Mouse (Mus musculus) midbrain, embryonic 13.5 days (tissue): ENCODE measurements around the gene Btbd19. TPM values are rescaled to one million over a fixed set of nuclear protein-coding genes. Genes with fewer than 3 reads are reported as not detected.

ENCODE experiments used
- ATAC-seq: fragments of 200-750 bp; cut with Nextera tagmentation; 2 replicates; pipeline ENCODE4 v1.8.0; 2017; ENCODE audit warnings: mild to moderate bottlenecking, moderate TSS enrichment, moderate library complexity
- H3K27ac ChIP-seq: fragments of 300-500 bp; sonication (generic); 2 replicates; pipeline ENCODE4 v1.5.1; 2015; ENCODE audit warnings: inconsistent platforms, mild to moderate bottlenecking, moderate library complexity
- H3K27me3 ChIP-seq: fragments of 300-500 bp; sonication (generic); 2 replicates; pipeline ENCODE4 v1.6.1; 2015; ENCODE audit warnings: mild to moderate bottlenecking, inconsistent platforms
- H3K36me3 ChIP-seq: fragments of 300-500 bp; sonication (generic); 2 replicates; pipeline ENCODE4 v1.6.1; 2015; ENCODE audit warnings: mild to moderate bottlenecking, inconsistent platforms
- H3K4me1 ChIP-seq: fragments of 300-500 bp; sonication (generic); replicated peaks from 2 replicates; pipeline ENCODE4 v1.6.1; 2015; ENCODE audit warnings: inconsistent platforms
- H3K4me2 ChIP-seq: fragments of 300-500 bp; sonication (generic); replicated peaks from 2 replicates; pipeline ENCODE4 v1.6.1; 2015; ENCODE audit warnings: moderate library complexity, mild to moderate bottlenecking, inconsistent platforms
- H3K4me3 ChIP-seq: fragments of 300-500 bp; sonication (generic); replicated peaks from 2 replicates; pipeline ENCODE4 v1.5.1; 2015; ENCODE audit warnings: mild to moderate bottlenecking, inconsistent platforms
- H3K9ac ChIP-seq: fragments of 300-500 bp; sonication (generic); replicated peaks from 2 replicates; pipeline ENCODE4 v1.6.1; 2015; ENCODE audit warnings: mild to moderate bottlenecking, inconsistent platforms
- H3K9me3 ChIP-seq: fragments of 300-500 bp; sonication (generic); 2 replicates; pipeline ENCODE4 v1.6.1; 2016; ENCODE audit warnings: mild to moderate bottlenecking, inconsistent platforms
- WGBS: fragments of 180-500 bp; shearing (Covaris S2); methylation state at CpG from one replicate; pipeline ENCODE4 v1.1.7; 2015; 5-methylcytosine and 5-hydroxymethylcytosine counted together
- polyA plus RNA-seq: library from polyadenylated mRNA; unstranded; fragments of >200 nt; fragmentation: Nextera tagmentation; extraction: Ambion mirVana; gene quantifications from 2 replicates; pipeline ENCODE4 v1.2.1, GENCODE M21; 2015

The Btbd19 gene
- polyA plus RNA-seq, 1 experiment from 2014 or later = 3.3 TPM

DNA sequence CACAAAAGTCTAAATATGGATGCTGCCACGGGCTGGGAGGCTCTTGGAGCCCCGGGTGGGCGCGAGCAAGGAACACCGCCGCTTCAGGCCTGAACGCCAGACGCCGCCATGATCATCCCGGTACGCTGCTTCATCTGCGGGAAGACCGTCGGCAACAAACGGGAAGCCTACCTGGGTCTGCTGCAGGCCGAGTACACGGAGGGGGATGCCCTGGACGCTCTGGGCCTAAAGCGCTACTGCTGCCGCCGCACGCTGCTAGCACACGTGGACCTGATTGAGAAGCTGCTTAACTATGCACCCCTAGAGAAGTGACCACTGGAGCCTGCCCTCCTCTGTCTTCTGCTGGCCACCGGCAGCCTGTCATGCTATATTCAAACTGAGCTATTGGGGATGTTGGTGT is 23.3 kb upstream of the Btbd19 start:
- H3K27ac ChIP-seq = no peak overlapping the region
- no peak overlapping the region for H3K4me2 ChIP-seq
- no peaks in the 10 kb centered on the region for H3K27me3 ChIP-seq
- H3K9ac ChIP-seq = no peak overlapping the region
- H3K4me1 ChIP-seq = peaks cover 13% of the 10 kb centered on the region
- peaks cover 53% of the 10 kb centered on the region for H3K36me3 ChIP-seq
- H3K4me3 ChIP-seq = no peak overlapping the region
- H3K9me3 ChIP-seq = no peaks in the 10 kb centered on the region
- 0 out of 2 replicates have a peak, but pooled peaks have one; percentile 31 for ATAC-seq
- 70% methylated on average over 24 of the region's 24 CpGs for WGBS

DNA sequence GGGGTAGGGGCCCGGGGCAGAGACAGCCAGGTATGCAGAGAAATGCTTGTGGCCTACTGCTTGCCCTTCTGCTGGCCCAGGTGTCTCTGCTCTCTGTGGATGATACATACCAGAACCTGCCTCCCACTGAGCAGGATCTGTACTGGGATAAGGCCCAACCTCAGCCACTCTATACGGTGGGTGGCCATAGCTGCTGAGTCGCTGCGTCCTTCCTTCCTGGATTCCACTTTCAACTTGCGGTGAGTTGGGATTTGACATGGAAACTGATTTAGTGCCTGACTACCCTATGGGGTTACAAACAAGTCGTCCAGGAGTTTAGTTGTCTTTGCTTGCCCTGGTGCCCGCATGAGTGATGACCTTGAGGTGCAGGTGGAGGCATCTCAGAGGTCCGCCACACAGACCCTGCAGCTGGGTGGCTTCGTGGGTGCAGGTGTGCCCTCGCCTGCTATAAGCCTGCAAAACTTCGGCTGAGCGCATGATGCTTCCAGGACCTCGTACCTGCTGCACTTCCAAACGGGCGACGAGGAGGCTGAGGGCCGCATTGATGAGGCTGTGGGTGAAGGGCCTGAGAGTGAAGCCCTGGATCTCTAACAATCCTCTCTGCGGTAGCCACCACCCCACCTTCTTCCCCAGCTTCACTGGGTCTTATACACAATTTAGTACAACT is 22.7 kb upstream of the Btbd19 start:
- Histone ChIP-seq H3K9ac (no peak overlapping the region), H3K9me3 (no peaks in the 10 kb centered on the region), H3K27me3 (peaks cover under 1% of the 10 kb centered on the region; the same call in 1 of the 2 replicates), H3K27ac (no peak overlapping the region), H3K4me2 (no peak overlapping the region), H3K4me1 (peaks cover 7% of the 10 kb centered on the region; the same call in 1 of the 2 replicates), H3K36me3 (peaks cover 47% of the 10 kb centered on the region), H3K4me3 (no peak overlapping the region)
- WGBS = 86% methylated on average over 18 of the region's 18 CpGs
- no peak for ATAC-seq

- Histone ChIP-seq H3K4me1 (no peaks in the 10 kb centered on the region), H3K4me3 (no peak overlapping the region), H3K9ac (no peak overlapping the region), H3K27ac (no peak overlapping the region), H3K27me3 (peaks cover 6% of the 10 kb centered on the region; the same call in 1 of the 2 replicates), H3K9me3 (no peaks in the 10 kb centered on the region), H3K36me3 (peaks cover 29% of the 10 kb centered on the region), H3K4me2 (no peak overlapping the region)
- WGBS = 32% methylated on average over 15 of the region's 15 CpGs
- no peak for ATAC-seq
Measured at GRCm38 (mm10) chr4:117146176-117146575, 20.7 kb upstream of the Btbd19 start.

DNA sequence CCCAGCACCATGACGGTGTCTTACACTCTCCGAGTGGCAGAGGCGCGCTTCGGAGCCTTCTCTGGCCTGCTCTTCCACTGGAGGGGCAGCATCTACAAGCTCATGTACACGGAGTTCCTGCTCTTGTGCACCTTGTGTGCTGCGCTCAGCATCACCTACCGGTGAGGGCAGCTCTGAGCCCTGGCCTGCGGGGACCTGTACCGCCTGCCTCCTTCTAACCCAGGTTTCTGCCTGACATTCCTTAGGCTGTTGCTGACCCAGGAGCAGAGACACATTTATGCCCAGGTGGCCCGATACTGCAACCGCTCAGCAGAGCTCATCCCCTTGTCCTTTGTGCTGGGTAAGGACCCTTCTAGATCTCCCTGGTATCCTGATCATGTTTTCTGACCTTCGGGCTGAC is 19.7 kb upstream of the Btbd19 start:
- no peak overlapping the region for H3K9ac ChIP-seq
- 93% methylated on average over 13 of the region's 13 CpGs for WGBS
- H3K4me1 ChIP-seq = no peaks in the 10 kb centered on the region
- H3K27me3 ChIP-seq = peaks cover 6% of the 10 kb centered on the region; the same call in 1 of the 2 replicates
- H3K27ac ChIP-seq = no peak overlapping the region
- no peak overlapping the region for H3K4me3 ChIP-seq
- ATAC-seq = no peak
- H3K9me3 ChIP-seq = no peaks in the 10 kb centered on the region
- H3K36me3 ChIP-seq = peaks cover 20% of the 10 kb centered on the region
- H3K4me2 ChIP-seq = no peak overlapping the region

- Histone ChIP-seq H3K27me3 (peaks cover 6% of the 10 kb centered on the region; the same call in 1 of the 2 replicates), H3K27ac (no peak overlapping the region), H3K9ac (no peak overlapping the region), H3K4me1 (no peaks in the 10 kb centered on the region), H3K36me3 (no peaks in the 10 kb centered on the region), H3K4me2 (no peak overlapping the region), H3K4me3 (no peak overlapping the region), H3K9me3 (no peaks in the 10 kb centered on the region)
- 67% methylated on average over 7 of the region's 7 CpGs for WGBS
- no peak for ATAC-seq
Measured at GRCm38 (mm10) chr4:117143023-117143422, 17.5 kb upstream of the Btbd19 start.

DNA sequence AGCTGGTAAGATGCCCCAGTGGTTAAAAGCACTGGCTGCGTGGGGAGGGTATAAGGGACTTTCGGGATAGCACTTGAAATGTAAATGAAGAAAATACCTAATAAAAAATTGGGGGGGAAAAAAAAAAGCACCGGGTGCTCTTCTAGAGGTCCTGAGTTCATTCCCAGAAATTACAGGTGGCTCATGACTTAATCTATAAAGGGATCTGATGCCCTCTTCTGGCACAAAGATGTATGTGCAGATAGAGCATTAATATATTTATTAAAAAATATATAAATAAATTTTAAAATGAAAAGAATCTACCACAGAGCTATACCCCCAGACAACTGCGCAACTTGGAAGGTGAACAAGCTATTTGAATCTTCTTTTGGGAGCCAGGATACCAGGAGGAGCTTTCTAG is 15.1 kb upstream of the Btbd19 start:
- ATAC-seq = no peak

GRCm38 (mm10) chr4:117139217-117139612 is 13.7 kb upstream of the Btbd19 start:
- H3K9me3 ChIP-seq = no peaks in the 10 kb centered on the region
- ATAC-seq = no peak
- no peak overlapping the region for H3K4me3 ChIP-seq
- H3K36me3 ChIP-seq = no peaks in the 10 kb centered on the region
- peaks cover 8% of the 10 kb centered on the region for H3K4me1 ChIP-seq
- H3K27me3 ChIP-seq = peaks cover 6% of the 10 kb centered on the region; the same call in 1 of the 2 replicates
- WGBS = 1% methylated on average over 2 of the region's 2 CpGs
- no peak overlapping the region for H3K4me2 ChIP-seq
- H3K9ac ChIP-seq = no peak overlapping the region
- no peak overlapping the region for H3K27ac ChIP-seq

More for the DNA sequence above, 15.1 kb upstream of the Btbd19 start:
- H3K4me3 ChIP-seq = no peak overlapping the region
- H3K27me3 ChIP-seq = peaks cover 6% of the 10 kb centered on the region; the same call in 1 of the 2 replicates
- H3K27ac ChIP-seq = no peak overlapping the region
- H3K36me3 ChIP-seq = no peaks in the 10 kb centered on the region
- H3K9me3 ChIP-seq = no peaks in the 10 kb centered on the region
- WGBS = 36% methylated on average over 4 of the region's 4 CpGs
- no peak overlapping the region for H3K4me2 ChIP-seq
- H3K4me1 ChIP-seq = no peaks in the 10 kb centered on the region
- H3K9ac ChIP-seq = no peak overlapping the region

GRCm38 (mm10) chr4:117138295-117139216 is 13.0 kb upstream of the Btbd19 start:
- H3K9ac ChIP-seq = no peak overlapping the region
- ATAC-seq = no peak
- 72% methylated on average over 16 of the region's 17 CpGs for WGBS
- H3K36me3 ChIP-seq = no peaks in the 10 kb centered on the region
- H3K9me3 ChIP-seq = no peaks in the 10 kb centered on the region
- H3K27ac ChIP-seq = no peak overlapping the region
- peaks cover 6% of the 10 kb centered on the region; the same call in 1 of the 2 replicates for H3K27me3 ChIP-seq
- no peak overlapping the region for H3K4me2 ChIP-seq
- H3K4me3 ChIP-seq = no peak overlapping the region
- peaks cover 10% of the 10 kb centered on the region for H3K4me1 ChIP-seq

GRCm38 (mm10) chr4:117136034-117136433 is 10.5 kb upstream of the Btbd19 start:
- no peak overlapping the region for H3K27ac ChIP-seq
- no peaks in the 10 kb centered on the region; the same call in 1 of the 2 replicates for H3K27me3 ChIP-seq
- H3K4me3 ChIP-seq = no peak overlapping the region
- peaks cover 33% of the 10 kb centered on the region for H3K4me1 ChIP-seq
- no peak for ATAC-seq
- no peak overlapping the region for H3K4me2 ChIP-seq
- no peaks in the 10 kb centered on the region for H3K36me3 ChIP-seq
- WGBS = 18% methylated on average over 8 of the region's 8 CpGs
- no peak overlapping the region for H3K9ac ChIP-seq
- no peaks in the 10 kb centered on the region for H3K9me3 ChIP-seq

- Histone ChIP-seq H3K27ac (peak overlapping the region; percentile 56; the same call in 1 of the 2 replicates), H3K4me3 (peak overlapping the region; percentile 84), H3K36me3 (peaks cover 10% of the 10 kb centered on the region), H3K27me3 (no peaks in the 10 kb centered on the region; the same call in 1 of the 2 replicates), H3K9me3 (no peaks in the 10 kb centered on the region), H3K9ac (no peak overlapping the region), H3K4me2 (peak overlapping the region; percentile 86), H3K4me1 (peaks cover 42% of the 10 kb centered on the region)
- ATAC-seq = no peak
- WGBS = 34% methylated on average over 2 of the region's 2 CpGs
Measured at GRCm38 (mm10) chr4:117134601-117134995, 9.1 kb upstream of the Btbd19 start.

- Histone ChIP-seq H3K4me3 (peak within 1 kb of the TSS; percentile 84), H3K9me3 (no peaks in the 10 kb centered on the region), H3K36me3 (peaks cover 16% of the 10 kb centered on the region), H3K9ac (peak within 1 kb of the TSS; percentile 88), H3K27me3 (no peaks in the 10 kb centered on the region; the same call in 1 of the 2 replicates), H3K4me2 (peak within 1 kb of the TSS; percentile 86), H3K27ac (peak within 1 kb of the TSS; percentile 82), H3K4me1 (peaks cover 42% of the 10 kb centered on the region)
- ATAC-seq = peak; percentile 93
- WGBS = 2% methylated on average over 48 of the region's 48 CpGs
Measured at GRCm38 (mm10) chr4:117133817-117134600, 8.5 kb upstream of the Btbd19 start, which contains the start of gene Plk3. Gene Plk3, minus strand, starts transcription at chr4:117133963.
